Mouse (Mus musculus): ENCODE data around the gene Tmem145.
"Not testable (repeated sequence)": the region's sequence is repeated elsewhere in the genome, so short reads cannot be mapped to it uniquely, and the experiment has no call there.

Tmem145 gene

DNA sequence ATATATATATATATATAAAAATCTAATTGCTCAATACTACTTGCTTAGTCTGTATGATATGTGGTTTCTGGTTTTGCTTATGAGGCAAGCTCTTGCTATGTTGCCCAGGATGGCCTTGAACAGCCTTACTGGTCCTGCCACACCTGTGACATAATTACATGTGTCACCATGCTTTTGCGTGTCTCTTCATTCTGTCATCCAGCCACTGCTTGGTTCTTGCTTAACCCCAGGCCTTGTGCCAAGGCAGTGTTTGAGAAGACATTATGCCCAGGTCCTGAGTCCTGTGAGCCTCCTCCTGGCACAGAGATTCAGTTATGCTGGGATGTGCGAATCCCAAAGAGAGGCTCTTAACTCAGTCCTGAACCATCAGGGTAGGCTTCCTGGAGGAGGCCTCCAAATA, 17.3 kb downstream of the Tmem145 start:
- DNase-seq (ENCODE audit: low read depth): peak; percentile 86

DNA sequence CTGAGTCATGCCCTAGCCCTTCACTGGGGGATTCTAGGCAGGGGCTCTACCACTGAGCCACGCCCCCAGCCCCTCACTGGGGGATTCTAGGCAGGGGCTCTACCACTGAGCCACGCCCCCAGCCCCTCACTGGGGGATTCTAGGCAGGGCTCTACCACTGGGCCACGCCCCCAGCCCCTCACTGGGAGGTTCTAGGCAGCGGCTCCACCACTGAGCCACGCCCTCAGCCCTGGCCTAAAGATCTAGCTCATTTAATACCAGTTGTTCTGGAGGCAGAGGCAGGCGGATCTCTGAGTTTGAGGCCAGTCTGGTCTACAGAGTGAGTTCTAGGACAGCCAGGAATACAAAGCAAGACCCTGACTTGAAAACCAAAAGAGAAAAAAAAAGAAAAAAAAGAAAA, 19.5 kb downstream of the Tmem145 start:
- DNase-seq (ENCODE audit: low read depth): not testable (repeated sequence)

DNA sequence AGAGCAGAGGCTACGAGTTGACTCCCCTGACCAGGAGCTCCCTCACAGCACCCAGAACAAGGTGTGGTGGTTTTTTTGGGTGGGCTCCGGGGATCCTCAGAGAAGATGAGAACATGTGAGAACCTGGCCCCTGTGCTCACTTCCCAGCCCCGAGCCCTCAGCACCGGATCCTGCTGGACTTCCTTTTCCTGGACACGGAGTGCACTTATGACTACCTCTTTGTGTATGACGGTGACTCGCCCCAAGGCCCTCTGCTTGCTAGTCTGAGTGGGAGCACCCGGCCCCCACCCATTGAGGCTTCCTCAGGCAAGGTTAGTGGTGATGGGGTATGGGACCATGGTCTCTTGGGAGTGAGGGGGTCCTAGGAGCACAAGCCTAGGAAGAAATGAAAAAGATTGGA, 20.3 kb downstream of the Tmem145 start:
- DNase-seq (ENCODE audit: low read depth): peak; percentile 32

DNA sequence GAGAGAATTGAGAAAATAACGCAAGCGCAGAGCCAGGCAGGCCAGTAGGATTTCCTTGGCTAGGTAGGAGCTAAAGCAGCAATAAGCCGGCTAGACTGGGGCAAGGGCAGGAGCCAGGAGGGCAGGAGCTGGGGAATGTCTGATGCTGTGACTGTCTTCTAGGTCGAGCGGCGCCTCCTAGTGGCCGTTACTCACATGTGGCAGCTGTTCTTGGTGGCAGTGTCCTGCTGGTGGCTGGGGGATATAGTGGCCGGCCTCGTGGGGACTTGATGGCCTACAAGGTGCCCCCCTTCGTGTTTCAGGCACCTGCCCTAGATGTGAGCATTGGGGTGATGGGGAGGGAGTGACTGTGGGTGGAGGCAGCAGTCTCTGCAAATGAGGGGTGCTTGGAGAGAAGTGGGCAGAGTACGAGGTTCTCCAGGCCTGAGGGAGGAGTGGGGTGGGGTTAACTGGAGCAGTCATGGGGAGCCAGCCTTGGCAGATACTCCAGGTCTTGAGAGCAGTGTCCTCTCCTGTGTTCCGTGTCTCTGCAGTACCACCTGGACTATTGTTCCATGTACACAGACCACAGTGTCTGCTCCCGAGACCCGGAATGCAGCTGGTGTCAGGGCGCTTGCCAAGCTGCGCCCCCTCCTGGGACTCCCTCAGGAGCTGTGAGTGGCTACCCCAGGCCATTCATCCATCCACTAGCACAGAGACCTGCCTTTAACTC, 27.8 kb downstream of the Tmem145 start:
- DNase-seq (ENCODE audit: low read depth): peak; percentile 79

DNA sequence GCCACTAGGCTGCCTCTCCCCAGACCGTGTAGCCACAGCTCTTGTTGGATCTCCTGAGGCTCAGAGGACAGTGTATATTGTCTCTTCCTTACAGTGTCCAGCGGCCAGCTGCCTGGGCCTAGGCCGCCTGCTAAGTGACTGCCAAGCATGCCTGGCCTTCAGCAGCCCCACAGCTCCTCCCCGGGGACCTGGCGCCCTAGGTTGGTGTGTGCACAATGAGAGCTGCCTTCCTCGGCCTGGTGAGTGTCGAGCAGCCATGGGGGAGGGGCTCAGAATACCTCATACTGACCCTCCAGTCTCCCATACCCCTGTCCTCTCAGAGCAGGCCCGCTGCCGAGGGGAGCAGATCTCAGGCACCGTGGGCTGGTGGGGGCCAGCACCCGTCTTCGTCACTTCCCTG, 28.6 kb downstream of the Tmem145 start:
- no peak for DNase-seq (ENCODE audit: low read depth)

DNA sequence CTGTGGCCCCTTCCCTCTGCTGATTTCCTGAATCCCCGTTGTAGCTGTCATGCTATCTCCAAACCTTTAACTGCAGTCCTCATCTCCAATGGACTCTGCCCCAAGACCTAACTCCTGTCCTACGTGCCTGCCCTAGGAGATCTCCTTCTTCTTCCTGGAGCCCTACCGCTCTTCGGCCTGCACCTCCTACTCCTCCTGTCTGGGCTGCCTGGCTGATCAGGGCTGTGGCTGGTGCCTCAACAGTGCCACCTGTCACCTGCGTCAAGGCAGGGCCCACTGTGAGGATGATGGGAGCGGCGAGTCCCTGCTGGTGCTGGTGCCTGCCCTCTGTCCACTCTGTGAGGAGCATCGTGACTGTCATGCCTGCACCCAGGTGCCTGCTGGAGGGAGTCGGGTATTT, 33.4 kb downstream of the Tmem145 start:
- no peak for DNase-seq (ENCODE audit: low read depth)

DNA sequence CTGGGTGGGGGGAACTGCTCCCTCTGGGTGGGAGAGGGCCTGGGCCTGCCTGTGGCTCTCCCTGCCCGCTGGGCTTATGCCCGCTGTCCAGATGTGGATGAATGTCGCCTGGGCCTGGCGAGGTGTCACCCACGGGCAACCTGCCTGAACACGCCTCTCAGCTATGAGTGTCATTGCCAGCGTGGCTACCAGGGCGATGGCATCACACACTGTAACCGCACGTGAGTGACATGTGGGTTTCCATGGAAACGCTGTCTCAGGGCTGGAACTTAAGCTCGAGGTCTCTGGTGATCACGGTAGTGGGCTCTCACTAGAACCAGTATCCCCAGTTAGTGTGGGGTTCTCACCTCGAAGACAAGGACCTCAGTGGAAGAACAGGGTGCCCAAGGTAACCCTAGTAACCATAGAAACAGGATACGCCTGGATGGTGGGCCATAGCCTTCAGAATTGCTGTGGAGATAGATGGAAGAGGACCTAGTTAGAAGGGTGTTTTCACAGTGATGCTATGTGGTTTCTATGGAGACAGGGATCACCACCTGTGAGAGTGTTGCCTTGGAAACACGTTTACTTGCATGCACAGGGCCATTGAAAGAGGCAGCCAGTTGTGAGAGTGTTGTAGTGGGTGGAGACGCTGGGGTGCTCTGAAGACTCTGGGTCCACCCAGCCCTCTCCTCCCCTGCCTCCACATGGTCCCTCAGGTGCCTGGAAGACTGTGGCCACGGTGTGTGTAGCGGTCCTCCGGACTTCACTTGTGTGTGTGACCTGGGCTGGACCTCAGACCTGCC, 35.3 kb downstream of the Tmem145 start:
- no peak for DNase-seq (ENCODE audit: low read depth)

DNA sequence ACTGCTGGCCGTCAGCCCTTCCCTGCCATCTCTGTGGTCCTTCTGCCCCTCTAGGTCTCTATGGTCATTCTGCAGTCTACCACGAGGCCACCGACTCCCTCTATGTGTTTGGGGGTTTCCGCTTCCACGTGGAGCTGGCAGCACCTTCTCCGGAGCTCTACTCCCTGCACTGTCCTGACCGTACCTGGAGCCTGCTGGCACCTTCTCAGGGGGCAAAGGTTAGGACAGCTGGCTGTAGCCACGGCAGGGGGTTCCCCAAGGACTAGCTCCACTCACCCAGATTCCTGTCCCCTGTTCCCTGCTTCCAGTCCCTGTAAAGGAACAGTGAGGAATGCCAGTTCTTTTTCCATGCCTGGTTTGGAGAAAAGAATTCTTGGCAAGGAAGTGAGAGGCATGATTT, 43.0 kb downstream of the Tmem145 start:
- no peak for DNase-seq (ENCODE audit: low read depth)

DNA sequence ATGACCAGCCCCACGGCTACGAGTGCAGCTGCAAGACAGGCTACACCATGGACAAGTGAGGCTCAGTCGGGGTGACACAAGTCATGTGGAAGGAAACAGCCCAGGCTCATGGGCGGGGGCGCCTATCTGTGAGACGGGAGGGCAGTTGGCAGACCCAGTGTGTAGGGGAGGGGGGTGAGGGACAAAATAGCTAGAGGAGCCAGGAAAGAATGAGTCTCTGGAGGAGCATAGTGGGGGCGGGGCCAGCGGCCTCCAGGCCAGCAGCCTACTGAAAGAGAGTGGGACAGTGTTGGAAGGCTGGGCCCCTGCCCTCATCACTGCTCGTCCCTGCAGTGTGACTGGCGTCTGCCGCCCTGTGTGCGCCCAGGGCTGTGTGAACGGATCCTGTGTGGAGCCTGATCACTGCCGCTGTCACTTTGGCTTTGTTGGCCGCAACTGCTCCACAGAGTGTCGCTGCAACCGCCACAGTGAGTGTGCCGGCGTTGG, 52.9 kb downstream of the Tmem145 start:
- no peak for DNase-seq (ENCODE audit: low read depth)

DNA sequence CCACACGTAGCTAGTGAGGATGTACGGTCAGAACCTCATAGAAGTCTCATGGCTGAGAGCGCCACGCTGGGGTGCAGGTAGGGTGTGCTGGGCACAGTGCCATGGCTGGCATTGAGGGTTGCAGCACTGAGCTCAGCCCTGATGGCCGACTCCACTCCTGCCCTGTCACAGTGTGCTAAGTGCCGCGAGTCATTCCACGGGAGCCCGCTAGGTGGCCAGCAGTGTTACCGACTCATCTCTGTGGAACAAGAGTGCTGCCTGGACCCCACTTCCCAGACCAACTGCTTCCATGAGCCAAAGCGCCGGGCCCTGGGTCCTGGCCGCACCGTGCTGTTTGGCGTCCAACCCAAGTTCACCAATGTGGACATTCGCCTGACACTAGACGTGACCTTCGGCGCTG, 57.2 kb downstream of the Tmem145 start:
- DNase-seq (ENCODE audit: low read depth): no peak

DNA sequence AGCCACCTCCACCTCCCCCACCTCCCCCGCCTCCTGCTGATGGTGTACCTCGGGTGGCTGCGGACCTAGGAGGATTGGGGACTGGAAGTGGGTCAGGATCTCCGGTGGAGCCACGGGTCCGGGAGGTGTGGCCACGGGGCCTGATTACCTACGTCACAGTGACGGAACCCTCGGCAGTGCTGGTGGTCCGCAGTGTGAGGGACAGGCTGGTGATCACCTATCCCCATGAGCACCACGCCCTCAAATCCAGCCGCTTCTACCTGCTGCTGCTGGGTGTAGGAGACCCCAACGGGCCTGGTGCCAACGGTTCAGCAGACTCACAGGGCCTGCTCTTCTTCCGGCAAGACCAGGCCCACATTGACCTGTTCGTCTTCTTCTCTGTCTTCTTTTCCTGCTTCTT, 57.7 kb downstream of the Tmem145 start:
- no peak for DNase-seq (ENCODE audit: low read depth)

Data from 416B (cell line).